Mouse (Mus musculus) embryo, embryonic 9.5 days (tissue): ENCODE results near the gene Pofut2.
A peak's percentile ranks its signal among the peaks of the same experiment; 100 is the strongest.

ENCODE experiments used
- DNase-seq: peaks from one replicate; pipeline ENCODE4 v3.0.0-alpha.2; 2017; ENCODE audit errors: extremely low spot score

The Pofut2 gene

GRCm38 (mm10) chr10:77229609-77230595 lies 29.1 kb upstream of the Pofut2 start:
- DNase-seq = no peak

- DNase-seq = no peak
These were observed 26.9 kb upstream of the Pofut2 start for GRCm38 (mm10) chr10:77231861-77232755.

GRCm38 (mm10) chr10:77233230-77233629 lies 25.8 kb upstream of the Pofut2 start:
- no peak for DNase-seq

- peak; percentile 48 for DNase-seq
These were observed 23.9 kb upstream of the Pofut2 start for GRCm38 (mm10) chr10:77234991-77235616.

- DNase-seq = no peak
These were observed 21.0 kb upstream of the Pofut2 start for GRCm38 (mm10) chr10:77237795-77238580.

GRCm38 (mm10) chr10:77240764-77241163 lies 18.3 kb upstream of the Pofut2 start:
- DNase-seq = no peak

- DNase-seq = no peak
These were observed 16.6 kb upstream of the Pofut2 start for GRCm38 (mm10) chr10:77242396-77242795.

GRCm38 (mm10) chr10:77242871-77243270 lies 16.1 kb upstream of the Pofut2 start:
- DNase-seq = no peak

- no peak for DNase-seq
These were observed 15.4 kb upstream of the Pofut2 start for GRCm38 (mm10) chr10:77243572-77244161.

- no peak for DNase-seq
These were observed 14.2 kb upstream of the Pofut2 start for GRCm38 (mm10) chr10:77244777-77245176.

- DNase-seq = no peak
These were observed 12.0 kb upstream of the Pofut2 start for GRCm38 (mm10) chr10:77247048-77247447.

- no peak for DNase-seq
These were observed 11.3 kb upstream of the Pofut2 start for GRCm38 (mm10) chr10:77247707-77248106.

GRCm38 (mm10) chr10:77251223-77251783 lies 7.7 kb upstream of the Pofut2 start:
- no peak for DNase-seq

GRCm38 (mm10) chr10:77251784-77252539 lies 7.1 kb upstream of the Pofut2 start:
- no peak for DNase-seq

GRCm38 (mm10) chr10:77252790-77253189 lies 6.2 kb upstream of the Pofut2 start:
- DNase-seq = peak; percentile 91

GRCm38 (mm10) chr10:77255231-77255630 lies 3.8 kb upstream of the Pofut2 start:
- no peak for DNase-seq

GRCm38 (mm10) chr10:77255676-77256075 lies 3.3 kb upstream of the Pofut2 start:
- no peak for DNase-seq

GRCm38 (mm10) chr10:77258041-77258590 lies 902 bp upstream of the Pofut2 start:
- DNase-seq = no peak

GRCm38 (mm10) chr10:77260166-77260875 lies 1.3 kb downstream of the Pofut2 start:
- no peak for DNase-seq
